Mouse (Mus musculus) lung, embryonic 14.5 days (tissue): ENCODE measurements at regions not wholly inside any gene's neighbourhood (a gene's known extent, or its start where the extent isn't known, plus 50 kb on each side); places are given as distances from the start of the nearest gene placed in this dataset.

ENCODE experiments used
- ATAC-seq: fragments of 200-750 bp; cut with Nextera tagmentation; 2 replicates; pipeline ENCODE4 v1.8.0; 2017; ENCODE audit warnings: mild to moderate bottlenecking, moderate TSS enrichment, moderate library complexity; ENCODE audit not compliant: insufficient read depth
- DNase-seq: peaks from one replicate; pipeline ENCODE4 v3.0.0-alpha.2; 2015
- H3K27ac ChIP-seq: fragments of 300-500 bp; sonication (generic); 2 replicates; pipeline ENCODE4 v1.5.1; 2014; ENCODE audit warnings: low read depth, mild to moderate bottlenecking, moderate library complexity
- H3K27me3 ChIP-seq: fragments of 300-500 bp; sonication (generic); 2 replicates; pipeline ENCODE4 v1.6.1; 2014; ENCODE audit warnings: low read length, control low read depth; ENCODE audit not compliant: insufficient read depth
- H3K36me3 ChIP-seq: fragments of 300-500 bp; sonication (generic); 2 replicates; pipeline ENCODE4 v1.6.1; 2014; ENCODE audit warnings: control low read depth; ENCODE audit not compliant: insufficient read depth
- H3K4me1 ChIP-seq: fragments of 300-500 bp; sonication (generic); 2 replicates; pipeline ENCODE4 v1.6.1; 2014; ENCODE audit warnings: antibody characterized with exemption, control low read depth; ENCODE audit not compliant: insufficient read depth
- H3K4me2 ChIP-seq: fragments of 300-500 bp; sonication (generic); 2 replicates; pipeline ENCODE4 v1.6.1; 2014; ENCODE audit warnings: mild to moderate bottlenecking
- H3K4me3 ChIP-seq: fragments of 300-500 bp; sonication (generic); 2 replicates; pipeline ENCODE4 v1.5.1; 2014; ENCODE audit warnings: low read depth, low read length
- H3K9ac ChIP-seq: fragments of 300-500 bp; sonication (generic); 2 replicates; pipeline ENCODE4 v1.6.1; 2014
- H3K9me3 ChIP-seq: fragments of 300-500 bp; sonication (generic); 2 replicates; pipeline ENCODE4 v1.6.1; 2016; ENCODE audit warnings: low read depth, low read length, control low read depth
- CTCF ChIP-seq: IDR thresholded peaks from 2 replicates; pipeline ENCODE4 v1.5.1; 2016; ENCODE audit warnings: antibody characterized with exemption, low read depth
- WGBS: fragments of 180-500 bp; shearing (Covaris S2); extraction: QIAGEN DNeasy Blood & Tissue Kit; methylation state at CpG from one replicate; pipeline ENCODE4 v1.1.7; 2014; 5-methylcytosine and 5-hydroxymethylcytosine counted together

DNA sequence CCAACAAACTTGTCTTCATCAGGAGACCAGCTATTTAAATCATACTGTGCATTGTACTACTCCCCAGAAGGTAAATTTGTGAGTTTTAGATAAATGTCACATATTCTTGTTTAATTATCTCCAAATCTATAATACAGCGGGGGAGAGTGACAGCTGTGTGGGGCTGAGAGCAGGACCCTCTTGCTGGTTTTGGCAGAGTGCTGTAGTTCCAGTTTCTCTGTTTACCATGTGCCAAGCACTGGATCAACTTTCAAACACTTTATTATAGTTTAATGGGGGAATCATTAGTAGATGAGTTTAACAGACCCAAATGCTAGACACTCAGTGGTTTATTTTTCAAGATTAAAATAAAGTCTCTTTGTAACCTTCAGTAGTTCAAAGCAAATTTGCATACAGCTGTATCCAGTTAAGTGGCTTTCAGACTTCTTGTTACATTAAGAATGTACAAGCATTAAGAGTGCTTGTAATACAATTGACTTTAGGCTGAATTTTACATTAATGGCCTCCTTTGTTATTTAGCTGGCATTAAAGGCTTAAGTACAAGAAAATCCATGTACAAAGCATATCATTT is 90.7 kb upstream of the Zic1 start:
- no peak for TF ChIP-seq CTCF
- no peak overlapping the region for H3K27ac ChIP-seq
- 63% methylated on average over 1 of the region's 1 CpGs for WGBS
- no peaks in the 10 kb centered on the region for H3K27me3 ChIP-seq
- ATAC-seq (no peak), DNase-seq (no peak)
- H3K36me3 ChIP-seq: no peaks in the 10 kb centered on the region
- H3K9ac ChIP-seq: no peak overlapping the region
- H3K4me1 ChIP-seq: no peaks in the 10 kb centered on the region
- H3K9me3 ChIP-seq: no peaks in the 10 kb centered on the region
- H3K4me2 ChIP-seq: no peak overlapping the region
- H3K4me3 ChIP-seq: no peak overlapping the region

DNA sequence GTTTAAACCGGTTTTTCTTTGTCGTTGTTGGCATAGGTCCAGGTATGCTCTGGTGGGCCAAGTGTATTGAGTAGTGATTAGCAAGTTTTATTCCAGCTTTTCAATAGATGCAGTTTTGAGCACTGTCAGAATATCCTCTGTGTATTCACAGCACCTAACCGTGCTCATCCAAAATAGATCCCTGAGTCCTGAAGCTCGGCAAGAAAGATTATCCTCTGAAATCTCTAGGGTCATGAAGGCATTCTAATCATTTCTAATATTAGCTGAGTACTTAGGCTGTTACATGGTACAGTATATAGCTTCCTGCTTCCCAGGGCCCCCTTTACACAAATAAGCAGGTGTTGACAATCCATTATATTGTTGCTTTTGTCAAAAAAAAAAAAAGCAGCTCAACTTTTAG is 73.5 kb upstream of the Zic1 start:
- H3K4me2 ChIP-seq: no peak overlapping the region
- H3K27me3 ChIP-seq: no peaks in the 10 kb centered on the region
- no peaks in the 10 kb centered on the region for H3K9me3 ChIP-seq
- ATAC-seq (no peak), DNase-seq (no peak)
- no peaks in the 10 kb centered on the region for H3K4me1 ChIP-seq
- no peak overlapping the region for H3K9ac ChIP-seq
- no peak for TF ChIP-seq CTCF
- no peak overlapping the region for H3K27ac ChIP-seq
- H3K4me3 ChIP-seq: no peak overlapping the region
- WGBS: 63% methylated on average over 4 of the region's 4 CpGs
- no peaks in the 10 kb centered on the region for H3K36me3 ChIP-seq
